Comparison of ENCODE assay signal across 17 mouse cellular contexts in genomic region chr15:4440081-4440480, GRCm38 (mm10).
"Had no signal": no experiment of that assay in that cellular context is flagged by ENCODE, and none has a peak within 500 bp of the region (broad histone marks: within the 10 kb centered on the region; RNA-seq: fewer than 3 reads in every experiment).

No protein-coding gene starts in this region.

- H3K9ac ChIP-seq: lung, embryonic 15.5 days; midbrain, embryonic 13.5 days; midbrain, embryonic 15.5 days; neural tube, embryonic 12.5 days; stomach, embryonic 15.5 days had no signal

- H3K9me3 ChIP-seq: lung, embryonic 15.5 days; megakaryocyte, embryonic 14.5 days; midbrain, embryonic 13.5 days; midbrain, embryonic 15.5 days; neural tube, embryonic 12.5 days; stomach, embryonic 15.5 days had no signal

- H3K4me2 ChIP-seq: lung, embryonic 15.5 days; midbrain, embryonic 11.5 days; midbrain, embryonic 13.5 days; midbrain, embryonic 15.5 days; neural tube, embryonic 12.5 days; stomach, embryonic 15.5 days had no signal

- H3K27ac ChIP-seq: lung, embryonic 15.5 days; macrophage; midbrain, embryonic 13.5 days; midbrain, embryonic 15.5 days; neural tube, embryonic 12.5 days; stomach, embryonic 15.5 days; stomach, postnatal 0 days had no signal

- H3K4me1 ChIP-seq: lung, embryonic 15.5 days; megakaryocyte, embryonic 14.5 days; midbrain, embryonic 13.5 days; midbrain, embryonic 15.5 days; neural tube, embryonic 12.5 days; stomach, embryonic 15.5 days had no signal

- DNase-seq: lung, adult 2 months; lung, postnatal 14 days; lung, postnatal 36 days; right cerebral cortex, postnatal 14 days; thymus, adult 2 months; thymus, postnatal 25 days; thymus, postnatal 4 days had no signal

- H3K4me3 ChIP-seq: lung, embryonic 15.5 days; megakaryocyte, embryonic 14.5 days; midbrain, embryonic 13.5 days; midbrain, embryonic 15.5 days; neural tube, embryonic 12.5 days; stomach, embryonic 15.5 days had no signal

- H3K36me3 ChIP-seq: lung, embryonic 15.5 days; midbrain, embryonic 13.5 days; midbrain, embryonic 15.5 days; neural tube, embryonic 12.5 days; stomach, embryonic 15.5 days had no signal

- ATAC-seq: lung, postnatal 0 days; midbrain, embryonic 13.5 days; midbrain, embryonic 15.5 days had no signal

- H3K27me3 ChIP-seq: lung, embryonic 15.5 days; megakaryocyte, embryonic 14.5 days; midbrain, embryonic 13.5 days; midbrain, embryonic 15.5 days; neural tube, embryonic 12.5 days; stomach, embryonic 15.5 days had no signal
